Mouse (Mus musculus) pancreas, adult 10 weeks (tissue): ENCODE measurements around the gene Fev. TPM values are rescaled to one million over a fixed set of nuclear protein-coding genes. Genes with fewer than 3 reads are reported as not detected.

Experiments used
- polyA plus RNA-seq: library from polyadenylated mRNA; stranded (reverse); fragments of 350-450 nt; fragmentation: Illumina TruSeq; extraction: RNeasy Lipid Tissue Mini Kit (QIAGEN cat#74804); gene quantifications from one replicate; pipeline ENCODE4 v1.2.3, GENCODE M21; 2015; ENCODE audit warnings: low read depth, low replicate concordance; ENCODE audit not compliant: insufficient read depth

The Fev gene
- polyA plus RNA-seq = 0.76 TPM

GRCm38 (mm10) chr1:74885369-74886042, at the start of gene Fev:
Gene Fev, minus strand, starts transcription at chr1:74885419.

DNA sequence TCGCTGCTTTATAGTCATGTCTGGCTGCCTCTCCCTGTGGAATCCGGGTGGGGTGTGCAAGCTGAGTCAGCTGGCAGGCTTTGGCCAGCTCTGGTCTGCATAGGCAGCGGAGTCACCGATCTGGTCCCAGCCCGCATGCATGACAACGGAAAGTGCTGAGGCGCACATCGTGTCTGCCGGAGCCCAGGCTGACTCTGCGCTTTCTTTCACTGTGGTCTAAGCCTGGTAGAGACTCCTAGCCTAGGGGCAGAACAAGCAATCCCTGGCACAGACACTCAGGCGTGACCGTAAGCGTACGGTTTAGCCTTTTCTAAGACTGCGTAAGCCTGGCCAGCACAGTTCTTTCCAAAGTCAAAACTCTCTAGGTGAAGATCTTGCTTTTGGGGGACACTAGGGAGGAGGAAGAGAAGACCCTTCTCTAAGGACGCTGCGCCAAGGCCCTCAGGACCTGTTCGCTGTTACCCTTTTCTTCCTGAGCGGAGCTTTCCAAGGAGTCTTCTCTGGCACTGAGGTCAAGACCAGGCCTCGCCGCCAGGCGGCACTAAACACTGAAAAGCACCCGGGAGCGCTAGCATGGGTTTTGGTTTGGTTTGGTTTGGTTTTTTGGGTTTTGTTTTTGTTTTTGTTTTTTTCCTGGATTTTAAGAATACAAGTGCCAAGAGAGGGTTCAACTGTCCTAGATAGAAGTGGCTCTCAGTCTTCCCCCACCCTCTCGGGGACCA, 8.1 kb upstream of the Fev start, which contains the start of gene Cryba2:
TSS of gene Cryba2 (minus strand) at position 10 of the 722 bp plus-strand sequence.

GRCm38 (mm10) chr1:74854306-74855056, 30.7 kb downstream of the Fev start, which contains the start of gene Cdk5r2:
Gene Cdk5r2, plus strand, starts transcription at chr1:74854934.

Other genes with a start within 250 kb of the Fev start
- 6.9 TPM for gene Ttll4, start 223.7 kb downstream of the Fev start, polyA plus RNA-seq
- gene Cyp27a1, start 171.8 kb downstream of the Fev start, polyA plus RNA-seq = 17.1 TPM
- not detected for gene Prkag3, start 136.2 kb downstream of the Fev start, polyA plus RNA-seq
- gene Wnt6, start 113.5 kb downstream of the Fev start, polyA plus RNA-seq = 0.41 TPM
- not detected for gene Wnt10a, start 93.9 kb downstream of the Fev start, polyA plus RNA-seq
- 0.76 TPM for gene Cdk5r2, start 30.5 kb downstream of the Fev start, polyA plus RNA-seq
- 2.2 TPM for gene Cryba2, start 7.7 kb upstream of the Fev start, polyA plus RNA-seq
- gene Cfap65, start 50.2 kb upstream of the Fev start, polyA plus RNA-seq = not detected
- not detected for gene Ihh, start 66.3 kb upstream of the Fev start, polyA plus RNA-seq
- gene Nhej1, start 239.8 kb upstream of the Fev start, polyA plus RNA-seq = 1.1 TPM
- gene Slc23a3, start 248.5 kb upstream of the Fev start, polyA plus RNA-seq = 1.2 TPM